Mouse (Mus musculus) liver, adult (tissue): ENCODE measurements around the gene Gm21852.
"Not testable (repeated sequence)": the region's sequence is repeated elsewhere in the genome, so short reads cannot be mapped to it uniquely, and the experiment has no call there.

Experiments used
- GATA4 ChIP-seq: IDR thresholded peaks from 2 replicates; pipeline ENCODE4 v1.6.1; 2014; ENCODE audit warnings: mild to moderate bottlenecking, low read length; ENCODE audit not compliant: insufficient replicate concordance

Gene Gm21852

DNA sequence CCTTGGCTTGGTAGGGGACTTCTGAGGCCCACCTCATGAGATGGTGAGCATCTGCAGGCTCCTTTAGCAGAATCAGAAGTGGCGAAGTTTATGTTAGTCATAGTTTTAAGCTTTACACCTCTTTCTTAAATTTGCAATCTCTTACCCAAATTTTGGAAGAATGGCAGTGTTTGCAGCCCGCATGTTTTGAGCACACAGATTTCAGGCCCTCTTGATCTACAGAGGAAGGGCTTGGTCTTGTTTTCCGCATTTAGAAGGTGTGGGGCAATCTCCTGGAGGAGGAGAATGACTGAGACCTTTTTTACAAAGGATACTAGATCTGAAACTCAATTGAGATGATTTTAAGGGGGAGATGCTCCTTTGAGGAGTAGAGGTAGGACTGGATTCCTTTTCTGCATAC lies at the start of gene Gm21852:
Gene Gm21852, minus strand, starts transcription at position 101 of the 400 bp plus-strand sequence.
- TF ChIP-seq GATA4, result not testable (repeated sequence)
